Mouse (Mus musculus): ENCODE results near the gene Cnih2. TPM values are rescaled to one million over a fixed set of nuclear protein-coding genes. Genes with fewer than 3 reads are reported as not detected.

Cnih2 gene
- total and polyA plus RNA-seq, 3 experiments = 0.72 to 1.7 TPM; not detected in 1

- H3K79me2 ChIP-seq (replicated peaks; ENCODE audit: control insufficient read depth, extremely low read depth, insufficient read depth, poor library complexity, severe bottlenecking) = no peaks in the 10 kb centered on the region
These were observed 16.3 kb downstream of the Cnih2 start for GRCm38 (mm10) chr19:5082005-5082404.

GRCm38 (mm10) chr19:5079279-5079678, 19.0 kb downstream of the Cnih2 start:
- dilution Hi-C loops (cut with MboI; ENCODE audit: extremely low pct_ligation_motif_present, extremely low pct_unique_long_range_greater_than_20kb, low sequenced_read_pairs) = no loop called here

More at GRCm38 (mm10) chr19:5082005-5082404, 16.3 kb downstream of the Cnih2 start:
- H3K9me3 ChIP-seq (replicated peaks; ENCODE audit: low read length) = peaks cover 5% of the 10 kb centered on the region
- in situ Hi-C loops (cut with MboI; ENCODE audit: low pct_ligation_motif_present, low pct_unique_long_range_greater_than_20kb, low sequenced_read_pairs) (no loop called here), dilution Hi-C loops (cut with MboI; ENCODE audit: extremely low pct_ligation_motif_present, extremely low pct_unique_long_range_greater_than_20kb, low sequenced_read_pairs) (no loop called here)
- H3K36me3 ChIP-seq (replicated peaks in 1 of 2; ENCODE audit: control insufficient read depth in 1 of 2, insufficient read depth in 1 of 2, low read length in 1 of 2) = no peaks in the 10 kb centered on the region
- TF ChIP-seq USF2 (conservative IDR thresholded peaks at IDR 0.05; ENCODE audit: low read depth, low read length) = no peak
- TF ChIP-seq CTCF (conservative IDR thresholded peaks at IDR 0.05 in 1 of 2, IDR thresholded peaks at IDR 0.05 in 1 of 2; ENCODE audit: low read depth in 2 of 2, low read length in 2 of 2) = no peak
- no peak for TF ChIP-seq MXI1 (IDR thresholded peaks at IDR 0.05; ENCODE audit: low read depth, low read length)
- TF ChIP-seq EP300 (IDR thresholded peaks at IDR 0.05; ENCODE audit: low read length) = no peak
- no peak for TF ChIP-seq MYC (IDR thresholded peaks at IDR 0.05; ENCODE audit: low read depth, low read length)
- no peak for TF ChIP-seq MAZ (IDR thresholded peaks at IDR 0.05; ENCODE audit: low read depth, low read length)
- no peak for TF ChIP-seq SMC3 (IDR thresholded peaks at IDR 0.05; ENCODE audit: low read depth, low read length)
- TF ChIP-seq NRF1 (IDR thresholded peaks at IDR 0.05; ENCODE audit: low read depth, low read length) = no peak
- TF ChIP-seq ELF1 (IDR thresholded peaks at IDR 0.05; ENCODE audit: low read depth, low read length) = no peak
- no peak overlapping the region for H3K27ac ChIP-seq (ENCODE audit: insufficient read depth, low read depth)
- DNase-seq (ENCODE audit: extremely low read depth) = no peak
- peaks cover 0 to 9% of the 10 kb centered on the region in 2 experiments; a peak in 2 of 4 replicates for H3K4me1 ChIP-seq (ENCODE audit: control insufficient read depth in 1 of 2, insufficient read depth in 2 of 2)
- no peak overlapping the region for H3K9ac ChIP-seq (ENCODE audit: insufficient read depth, low read depth)
- H3K4me3 ChIP-seq (replicated peaks in 1 of 3; ENCODE audit: low read depth in 2 of 3, low read length in 2 of 3, poor library complexity in 1 of 3) = no peak overlapping the region
- no peak overlapping the region for H3K4me2 ChIP-seq (ENCODE audit: insufficient read depth, low read depth, poor library complexity, severe bottlenecking)
- H3K27me3 ChIP-seq (replicated peaks) = peaks cover 77% of the 10 kb centered on the region

GRCm38 (mm10) chr19:5073518-5073917, 24.8 kb downstream of the Cnih2 start:
- Histone ChIP-seq H3K9ac (ENCODE audit: insufficient read depth, low read depth) (no peak overlapping the region), H3K27me3 (replicated peaks) (peaks cover 76% of the 10 kb centered on the region), H3K79me2 (replicated peaks; ENCODE audit: control insufficient read depth, extremely low read depth, insufficient read depth, poor library complexity, severe bottlenecking) (no peaks in the 10 kb centered on the region), H3K4me3 (replicated peaks in 1 of 3; ENCODE audit: low read depth in 2 of 3, low read length in 2 of 3, poor library complexity in 1 of 3) (no peak overlapping the region), H3K4me2 (ENCODE audit: insufficient read depth, low read depth, poor library complexity, severe bottlenecking) (peak overlapping the region; percentile 65), H3K27ac (ENCODE audit: insufficient read depth, low read depth) (no peak overlapping the region), H3K9me3 (replicated peaks; ENCODE audit: low read length) (peaks cover 6% of the 10 kb centered on the region), H3K36me3 (replicated peaks in 1 of 2; ENCODE audit: control insufficient read depth in 1 of 2, insufficient read depth in 1 of 2, low read length in 1 of 2) (no peaks in the 10 kb centered on the region), H3K4me1 (ENCODE audit: control insufficient read depth in 1 of 2, insufficient read depth in 2 of 2) (peaks cover 8 to 23% of the 10 kb centered on the region in 2 experiments; a peak in 3 of 4 replicates)
- dilution Hi-C loops (cut with MboI; ENCODE audit: extremely low pct_ligation_motif_present, extremely low pct_unique_long_range_greater_than_20kb, low sequenced_read_pairs) = no loop called here
- in situ Hi-C loops (cut with MboI; ENCODE audit: low pct_ligation_motif_present, low pct_unique_long_range_greater_than_20kb, low sequenced_read_pairs) = no loop called here
- TF ChIP-seq HCFC1 (IDR thresholded peaks at IDR 0.05; ENCODE audit: low read depth, low read length) (no peak), ZKSCAN1 (IDR thresholded peaks at IDR 0.05; ENCODE audit: borderline replicate concordance, low read depth, low read length) (no peak), NELFE (IDR thresholded peaks at IDR 0.05; ENCODE audit: low read depth, low read length) (no peak)
- DNase-seq (ENCODE audit: extremely low read depth) = no peak

More at GRCm38 (mm10) chr19:5079279-5079678, 19.0 kb downstream of the Cnih2 start:
- Histone ChIP-seq H3K9me3 (replicated peaks; ENCODE audit: low read length) (peaks cover 8% of the 10 kb centered on the region), H3K9ac (ENCODE audit: insufficient read depth, low read depth) (no peak overlapping the region), H3K27ac (ENCODE audit: insufficient read depth, low read depth) (no peak overlapping the region), H3K4me3 (replicated peaks in 1 of 3; ENCODE audit: low read depth in 2 of 3, low read length in 2 of 3, poor library complexity in 1 of 3) (no peak overlapping the region), H3K4me1 (ENCODE audit: control insufficient read depth in 1 of 2, insufficient read depth in 2 of 2) (peaks cover 0 to 8% of the 10 kb centered on the region in 2 experiments; a peak in 2 of 4 replicates), H3K4me2 (ENCODE audit: insufficient read depth, low read depth, poor library complexity, severe bottlenecking) (no peak overlapping the region), H3K79me2 (replicated peaks; ENCODE audit: control insufficient read depth, extremely low read depth, insufficient read depth, poor library complexity, severe bottlenecking) (no peaks in the 10 kb centered on the region), H3K36me3 (replicated peaks in 1 of 2; ENCODE audit: control insufficient read depth in 1 of 2, insufficient read depth in 1 of 2, low read length in 1 of 2) (no peaks in the 10 kb centered on the region), H3K27me3 (replicated peaks) (peaks cover 80% of the 10 kb centered on the region)
- no peak for DNase-seq (ENCODE audit: extremely low read depth)
- in situ Hi-C loops (cut with MboI; ENCODE audit: low pct_ligation_motif_present, low pct_unique_long_range_greater_than_20kb, low sequenced_read_pairs) = no loop called here
- peak in 1 of 2 experiments; percentile 22; a peak in 1 of 4 replicates for TF ChIP-seq CTCF (conservative IDR thresholded peaks at IDR 0.05 in 1 of 2, IDR thresholded peaks at IDR 0.05 in 1 of 2; ENCODE audit: low read depth in 2 of 2, low read length in 2 of 2)
- TF ChIP-seq PAX5 (IDR thresholded peaks at IDR 0.05; ENCODE audit: low read length) = no peak
- TF ChIP-seq RAD21 (IDR thresholded peaks at IDR 0.05; ENCODE audit: low read depth, low read length) = peak; percentile 2
